8 mouse cellular contexts compared by ENCODE assay signal in the genomic region with DNA sequence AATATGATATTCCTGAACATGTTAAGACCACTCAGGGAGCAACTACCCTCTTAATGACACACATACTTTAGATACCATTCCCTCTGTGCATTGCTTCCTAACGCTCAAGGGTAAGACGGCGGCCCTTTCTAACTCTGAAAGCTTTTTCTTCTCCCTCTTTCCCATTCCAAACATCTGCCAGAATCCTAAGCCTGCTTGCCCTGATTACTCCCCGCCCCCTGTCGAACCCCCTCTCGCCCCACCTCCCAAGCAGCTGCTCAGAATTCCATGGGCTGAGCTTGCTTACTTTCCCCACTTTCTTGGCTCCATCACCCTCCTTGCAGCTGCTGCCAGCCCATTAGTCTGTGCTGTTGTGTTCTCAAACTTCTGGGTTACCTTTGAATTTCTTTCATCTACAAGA. TPM values are rescaled to one million over a fixed set of nuclear protein-coding genes. Genes with fewer than 3 reads are reported as not detected.
DNase-seq lines count a peak whose midpoint lies in the region; ATAC-seq and TF ChIP-seq lines count a peak whose summit lies in the region.

No protein-coding gene starts in this region.

- TF ChIP-seq POLR2A in cortical plate, adult 2 months (IDR thresholded peaks at IDR 0.05; ENCODE audit: extremely low read depth, insufficient read depth, low read length) = no peak
- no peak for TF ChIP-seq POLR2A in limb, embryonic 14.5 days (IDR thresholded peaks at IDR 0.05; ENCODE audit: borderline replicate concordance, extremely low read depth, insufficient read depth, insufficient read length)

- H3K27ac ChIP-seq in cortical plate, adult 2 months (ENCODE audit: insufficient read depth, low read length) = peak overlapping the region; percentile 69; the same call in 1 of the 2 replicates
- peak overlapping the region; percentile 60 for H3K27ac ChIP-seq in heart, embryonic 15.5 days
- H3K27ac ChIP-seq in limb, embryonic 14.5 days (replicated peaks; ENCODE audit: low read depth, low read length) = peak overlapping the region; percentile 84
- H3K27ac ChIP-seq in midbrain, postnatal 0 days (ENCODE audit: low read depth, low read length) = no peak overlapping the region

- peaks cover 10% of the 10 kb centered on the region; the same call in 1 of the 2 replicates for H3K36me3 ChIP-seq in heart, embryonic 15.5 days
- H3K36me3 ChIP-seq in limb, embryonic 14.5 days (ENCODE audit: control insufficient read depth, insufficient read depth, low read length) = no peaks in the 10 kb centered on the region
- no peaks in the 10 kb centered on the region for H3K36me3 ChIP-seq in midbrain, postnatal 0 days (ENCODE audit: insufficient read depth, low read length)

- no peaks in the 10 kb centered on the region for H3K9me3 ChIP-seq in heart, embryonic 15.5 days (replicated peaks)
- H3K9me3 ChIP-seq in limb, embryonic 14.5 days (ENCODE audit: control insufficient read depth, low read length) = no peaks in the 10 kb centered on the region
- H3K9me3 ChIP-seq in midbrain, postnatal 0 days (ENCODE audit: low read length) = no peaks in the 10 kb centered on the region

- DNase-seq in heart, adult 11 months = peak; percentile 91
- DNase-seq in heart, postnatal 25 days (ENCODE audit: low spot score) = no peak
- peak; percentile 84 for DNase-seq in limb, embryonic 14.5 days (ENCODE audit: low spot score)
- peak; percentile 59 for DNase-seq in midbrain, postnatal 0 days (ENCODE audit: low spot score)
- no peak for DNase-seq in thymus, postnatal 10 days (ENCODE audit: low spot score in 2 of 2)

- no peaks in the 10 kb centered on the region for H3K27me3 ChIP-seq in heart, embryonic 15.5 days
- no peaks in the 10 kb centered on the region for H3K27me3 ChIP-seq in limb, embryonic 14.5 days (ENCODE audit: control insufficient read depth, insufficient read depth, low read length)
- no peaks in the 10 kb centered on the region for H3K27me3 ChIP-seq in midbrain, postnatal 0 days (ENCODE audit: insufficient read depth, low read length)

- no peak overlapping the region for H3K9ac ChIP-seq in heart, embryonic 15.5 days
- no peak overlapping the region for H3K9ac ChIP-seq in limb, embryonic 14.5 days (ENCODE audit: low read depth, low read length, severe bottlenecking)
- H3K9ac ChIP-seq in midbrain, postnatal 0 days (replicated peaks; ENCODE audit: low read length, poor library complexity, severe bottlenecking) = no peak overlapping the region

- TF ChIP-seq CTCF in cortical plate, adult 2 months (IDR thresholded peaks at IDR 0.05; ENCODE audit: extremely low read depth, insufficient read depth, low read length) = no peak
- TF ChIP-seq CTCF in midbrain, postnatal 0 days (IDR thresholded peaks at IDR 0.05) = no peak

- H3K4me1 ChIP-seq in cortical plate, adult 2 months (ENCODE audit: control insufficient read depth, insufficient read depth, low read length) = no peaks in the 10 kb centered on the region; the same call in 1 of the 2 replicates
- H3K4me1 ChIP-seq in heart, embryonic 15.5 days (replicated peaks) = peaks cover 24% of the 10 kb centered on the region
- H3K4me1 ChIP-seq in limb, embryonic 14.5 days (ENCODE audit: control insufficient read depth, insufficient read depth, low read length) = peaks cover 34% of the 10 kb centered on the region
- 0 out of 2 replicates have a peak, but pooled peaks cover 2% of the 10 kb centered on the region for H3K4me1 ChIP-seq in midbrain, postnatal 0 days (ENCODE audit: insufficient read depth, low read length)

- H3K4me2 ChIP-seq in heart, embryonic 15.5 days = peak overlapping the region; percentile 32
- H3K4me2 ChIP-seq in limb, embryonic 14.5 days (replicated peaks; ENCODE audit: low read depth, low read length, severe bottlenecking) = peak overlapping the region; percentile 36
- no peak overlapping the region for H3K4me2 ChIP-seq in midbrain, postnatal 0 days (ENCODE audit: low read depth, low read length, poor library complexity, severe bottlenecking)

- 14% methylated on average over 6 of the region's 6 CpGs for WGBS in heart, embryonic 15.5 days
- 6% methylated on average over 6 of the region's 6 CpGs for WGBS in limb, embryonic 14.5 days
- WGBS in midbrain, postnatal 0 days = 13% methylated on average over 6 of the region's 6 CpGs

- H3K4me3 ChIP-seq in cortical plate, adult 2 months (ENCODE audit: insufficient read depth, low read length) = no peak overlapping the region
- no peak overlapping the region for H3K4me3 ChIP-seq in heart, embryonic 15.5 days
- no peak overlapping the region for H3K4me3 ChIP-seq in limb, embryonic 14.5 days (replicated peaks; ENCODE audit: low read length)
- no peak overlapping the region for H3K4me3 ChIP-seq in midbrain, postnatal 0 days (ENCODE audit: low read depth, low read length)

- peak; percentile 55; the same call in 1 of the 2 replicates for ATAC-seq in heart, embryonic 15.5 days (replicated peaks; ENCODE audit: insufficient number of reproducible peaks, insufficient read depth, low FRiP score, low read depth)
- ATAC-seq in limb, embryonic 14.5 days (ENCODE audit: low FRiP score, low read depth) = peak; percentile 91
- no peak for ATAC-seq in midbrain, postnatal 0 days (ENCODE audit: low FRiP score)
- no peak for ATAC-seq in monocyte, adult 5-6 weeks (replicated peaks; ENCODE audit: insufficient number of reproducible peaks, low FRiP score, low TSS enrichment, poor library complexity, severe bottlenecking)

- intact Hi-C loops in heart, postnatal 25 days (cut with DNase I) = no loop called here

RNA-seq across cellular contexts. Expression of a gene that starts 23.0 kb away (rescaled TPM):
- 10 to 100 TPM; 15.1 to 19.8 TPM for total RNA-seq in heart, postnatal 25 days (2021)
- polyA plus RNA-seq in cortical plate, adult 2 months (2012; rRNA removed) = 20.8 and 23.6 TPM in 2 replicates
- 26.8 and 28.9 TPM in 2 replicates for polyA plus RNA-seq in heart, embryonic 15.5 days (2015; fragmentation: Nextera tagmentation; extraction: Ambion mirVana)
- polyA plus RNA-seq in limb, embryonic 14.5 days (2012; rRNA removed) = 12.7 and 18.4 TPM in 2 replicates
- polyA plus RNA-seq in limb, embryonic 14.5 days (2014; fragmentation: Nextera tagmentation; extraction: Ambion mirVana) = 32.9 and 36.8 TPM in 2 replicates
- 12.6 and 13.9 TPM in 2 replicates for total RNA-seq in midbrain, postnatal 0 days (2014; rRNA removed)
- 17.9 and 19.6 TPM in 2 replicates for polyA plus RNA-seq in midbrain, postnatal 0 days (2015; fragmentation: Nextera tagmentation; extraction: Ambion mirVana)
- 0.48 to 0.78 TPM (median 0.75 TPM) in 3 replicates for total RNA-seq in monocyte, adult 5-6 weeks (2017)

RNA-seq across cellular contexts. Expression of a gene that starts 27.2 kb away (rescaled TPM):
- total RNA-seq in heart, postnatal 25 days (2021) = 10 to 100 TPM; 24.7 to 25.5 TPM
- 23.5 and 25.6 TPM in 2 replicates for polyA plus RNA-seq in cortical plate, adult 2 months (2012; rRNA removed)
- polyA plus RNA-seq in heart, embryonic 15.5 days (2015; fragmentation: Nextera tagmentation; extraction: Ambion mirVana) = 36.4 and 37.3 TPM in 2 replicates
- polyA plus RNA-seq in limb, embryonic 14.5 days (2012; rRNA removed) = 33.7 and 34.9 TPM in 2 replicates
- 26.6 and 28.1 TPM in 2 replicates for polyA plus RNA-seq in limb, embryonic 14.5 days (2014; fragmentation: Nextera tagmentation; extraction: Ambion mirVana)
- 23.6 and 33.3 TPM in 2 replicates for total RNA-seq in midbrain, postnatal 0 days (2014; rRNA removed)
- polyA plus RNA-seq in midbrain, postnatal 0 days (2015; fragmentation: Nextera tagmentation; extraction: Ambion mirVana) = 36.4 and 42.0 TPM in 2 replicates
- 14.8 to 28.6 TPM (median 18.6 TPM) in 3 replicates for total RNA-seq in monocyte, adult 5-6 weeks (2017)

RNA-seq across cellular contexts. Expression of a gene that starts 27.3 kb away (rescaled TPM):
- total RNA-seq in heart, postnatal 25 days (2021) = 1 to 10 TPM; 5.0 to 5.8 TPM
- 8.8 and 9.1 TPM in 2 replicates for polyA plus RNA-seq in cortical plate, adult 2 months (2012; rRNA removed)
- 12.3 and 14.0 TPM in 2 replicates for polyA plus RNA-seq in heart, embryonic 15.5 days (2015; fragmentation: Nextera tagmentation; extraction: Ambion mirVana)
- 11.1 and 12.1 TPM in 2 replicates for polyA plus RNA-seq in limb, embryonic 14.5 days (2012; rRNA removed)
- 21.8 and 26.9 TPM in 2 replicates for polyA plus RNA-seq in limb, embryonic 14.5 days (2014; fragmentation: Nextera tagmentation; extraction: Ambion mirVana)
- total RNA-seq in midbrain, postnatal 0 days (2014; rRNA removed) = 11.2 and 12.9 TPM in 2 replicates
- polyA plus RNA-seq in midbrain, postnatal 0 days (2015; fragmentation: Nextera tagmentation; extraction: Ambion mirVana) = 7.4 and 9.2 TPM in 2 replicates
- 1.3 to 3.0 TPM (median 1.9 TPM) in 3 replicates for total RNA-seq in monocyte, adult 5-6 weeks (2017)

Comparison
In these comparisons a context has a peak if more than half of its experiments do, and no peak if none do; other contexts are left out.
1. DNase-seq: peak in heart, adult 11 months (single experiment), limb, embryonic 14.5 days (single experiment) and midbrain, postnatal 0 days (single experiment); none in heart, postnatal 25 days (single experiment) and thymus, postnatal 10 days (0 of 2).
2. ATAC-seq: peak in heart, embryonic 15.5 days (single experiment) and limb, embryonic 14.5 days (single experiment); none in midbrain, postnatal 0 days (single experiment) and monocyte, adult 5-6 weeks (single experiment).